ENCODE assay signal across 24 mouse cellular contexts in genomic region chr8:91241873-91242519, GRCm38 (mm10). TPM values are rescaled to one million over a fixed set of nuclear protein-coding genes. Genes with fewer than 3 reads are reported as not detected.
DNase-seq lines count a peak whose midpoint lies in the region; ATAC-seq and TF ChIP-seq lines count a peak whose summit lies in the region.
"Had no signal": no experiment of that assay in that cellular context is flagged by ENCODE, and none has a peak within 500 bp of the region (broad histone marks: within the 10 kb centered on the region; RNA-seq: fewer than 3 reads in every experiment).

No protein-coding gene starts in this region.

- no peak for DNase-seq in heart, postnatal 25 days (ENCODE audit: low spot score)
- DNase-seq in lung, postnatal 0 days (ENCODE audit: low spot score): no peak
- DNase-seq in lung, adult 18-20 months: no peak
- peak; percentile 34 for DNase-seq in brain, embryonic 14.5 days (ENCODE audit: low read depth)
- DNase-seq in spleen, postnatal 14 days (ENCODE audit: low spot score in 2 of 2): no peak
- DNase-seq in layer of hippocampus, adult 11-12 months (ENCODE audit: low spot score): no peak
- DNase-seq: adrenal gland, postnatal 10 days; B cell, adult 2 months; cerebellum, adult 11-12 months; cerebellum, adult 9-10 months; cerebellum, postnatal 25 days; gastrocnemius, postnatal 36 days; heart, adult 11 months; heart, postnatal 14 days had no signal

- TF ChIP-seq POLR2A in brain, embryonic 14.5 days (IDR thresholded peaks at IDR 0.05; ENCODE audit: borderline replicate concordance, extremely low read depth, insufficient read depth, insufficient read length, poor library complexity, severe bottlenecking): no peak

- WGBS in heart, embryonic 15.5 days: 59% methylated on average over 8 of the region's 8 CpGs
- WGBS in lung, postnatal 0 days: 44% methylated on average over 8 of the region's 8 CpGs
- 44% methylated on average over 8 of the region's 8 CpGs for WGBS in intestine, postnatal 0 days

- H3K4me1 ChIP-seq in heart, embryonic 15.5 days (replicated peaks): peaks cover 10% of the 10 kb centered on the region
- H3K4me1 ChIP-seq in lung, postnatal 0 days (ENCODE audit: insufficient read depth, low read depth, low read length): no peaks in the 10 kb centered on the region
- no peaks in the 10 kb centered on the region for H3K4me1 ChIP-seq in intestine, postnatal 0 days (replicated peaks; ENCODE audit: control insufficient read depth, insufficient read depth, low read length)
- H3K4me1 ChIP-seq: embryonic facial prominence, embryonic 15.5 days; hindbrain, embryonic 15.5 days had no signal

- H3K4me2 ChIP-seq in heart, embryonic 15.5 days: no peak overlapping the region
- no peak overlapping the region for H3K4me2 ChIP-seq in lung, postnatal 0 days (replicated peaks; ENCODE audit: low read depth, low read length)
- peak overlapping the region; percentile 37; the same call in 1 of the 2 replicates for H3K4me2 ChIP-seq in intestine, postnatal 0 days (replicated peaks; ENCODE audit: low read depth)
- H3K4me2 ChIP-seq: embryonic facial prominence, embryonic 15.5 days; forebrain, embryonic 15.5 days; hindbrain, embryonic 15.5 days had no signal

- H3K27ac ChIP-seq in heart, embryonic 15.5 days: no peak overlapping the region
- H3K27ac ChIP-seq in lung, postnatal 0 days (ENCODE audit: low read length): no peak overlapping the region
- H3K27ac ChIP-seq in intestine, postnatal 0 days (ENCODE audit: low read depth, low read length): no peak overlapping the region
- H3K27ac ChIP-seq: embryonic facial prominence, embryonic 15.5 days; forebrain, embryonic 10.5 days; forebrain, embryonic 15.5 days; heart, embryonic 10.5 days; hindbrain, embryonic 15.5 days had no signal

- intact Hi-C loops in heart, postnatal 25 days (cut with DNase I): no loop called here

- peak; percentile 29; the same call in 1 of the 2 replicates for TF ChIP-seq EP300 in lung, postnatal 0 days (IDR thresholded peaks at IDR 0.05)

- H3K4me3 ChIP-seq in heart, embryonic 15.5 days: no peak overlapping the region
- H3K4me3 ChIP-seq in lung, postnatal 0 days (ENCODE audit: low read depth, low read length): no peak overlapping the region
- H3K4me3 ChIP-seq in intestine, postnatal 0 days (ENCODE audit: low read depth, low read length): no peak overlapping the region
- H3K4me3 ChIP-seq: embryonic facial prominence, embryonic 15.5 days; erythroblast, embryonic 14.5 days; forebrain, embryonic 10.5 days; forebrain, embryonic 15.5 days; heart, embryonic 10.5 days; hindbrain, embryonic 15.5 days had no signal

- no peaks in the 10 kb centered on the region for H3K27me3 ChIP-seq in heart, embryonic 15.5 days
- no peaks in the 10 kb centered on the region for H3K27me3 ChIP-seq in lung, postnatal 0 days (replicated peaks; ENCODE audit: insufficient read depth, low read length)
- H3K27me3 ChIP-seq in intestine, postnatal 0 days (replicated peaks; ENCODE audit: control insufficient read depth, insufficient read depth, low read length): no peaks in the 10 kb centered on the region
- H3K27me3 ChIP-seq: embryonic facial prominence, embryonic 15.5 days; forebrain, embryonic 15.5 days; hindbrain, embryonic 15.5 days had no signal

- ATAC-seq in heart, embryonic 15.5 days (replicated peaks; ENCODE audit: insufficient number of reproducible peaks, insufficient read depth, low FRiP score, low read depth): 0 out of 2 replicates have a peak, but pooled peaks have one; percentile 31
- ATAC-seq in lung, postnatal 0 days: peak; percentile 32; the same call in 1 of the 2 replicates
- peak; percentile 84 for ATAC-seq in intestine, postnatal 0 days
- ATAC-seq: CD4-positive, CD25-positive, alpha-beta regulatory T cell, adult 4 months; forebrain, embryonic 15.5 days had no signal

- no peak for TF ChIP-seq CTCF in lung, postnatal 0 days (IDR thresholded peaks at IDR 0.05)
- TF ChIP-seq CTCF in brain, embryonic 14.5 days (IDR thresholded peaks at IDR 0.05; ENCODE audit: borderline replicate concordance, extremely low read depth, insufficient read depth, insufficient read length): no peak
- TF ChIP-seq CTCF in intestine, postnatal 0 days (IDR thresholded peaks at IDR 0.05; ENCODE audit: low read depth): no peak

- H3K9ac ChIP-seq in heart, embryonic 15.5 days: no peak overlapping the region
- no peak overlapping the region for H3K9ac ChIP-seq in lung, postnatal 0 days (replicated peaks; ENCODE audit: low read depth)
- no peak overlapping the region for H3K9ac ChIP-seq in intestine, postnatal 0 days (ENCODE audit: low read depth, low read length)
- H3K9ac ChIP-seq: embryonic facial prominence, embryonic 15.5 days; forebrain, embryonic 15.5 days; hindbrain, embryonic 15.5 days had no signal

- no peaks in the 10 kb centered on the region for H3K36me3 ChIP-seq in heart, embryonic 15.5 days
- H3K36me3 ChIP-seq in lung, postnatal 0 days (ENCODE audit: insufficient read depth, low read length): no peaks in the 10 kb centered on the region
- no peaks in the 10 kb centered on the region for H3K36me3 ChIP-seq in intestine, postnatal 0 days (ENCODE audit: control insufficient read depth, insufficient read depth)
- H3K36me3 ChIP-seq: embryonic facial prominence, embryonic 15.5 days; forebrain, embryonic 10.5 days; forebrain, embryonic 15.5 days; G1E; hindbrain, embryonic 15.5 days had no signal

- no peaks in the 10 kb centered on the region for H3K9me3 ChIP-seq in heart, embryonic 15.5 days (replicated peaks)
- H3K9me3 ChIP-seq in lung, postnatal 0 days (ENCODE audit: low read length): no peaks in the 10 kb centered on the region
- no peaks in the 10 kb centered on the region for H3K9me3 ChIP-seq in intestine, postnatal 0 days (ENCODE audit: control insufficient read depth)
- H3K9me3 ChIP-seq: embryonic facial prominence, embryonic 15.5 days; forebrain, embryonic 10.5 days; forebrain, embryonic 15.5 days; G1E; heart, embryonic 10.5 days; hindbrain, embryonic 15.5 days had no signal

RNA-seq across cellular contexts. Expression of gene Aktip, which starts 42.2 kb away (rescaled TPM):
- 45.2 and 47.5 TPM in 2 replicates for polyA plus RNA-seq in heart, embryonic 15.5 days (2015; fragmentation: Nextera tagmentation; extraction: Ambion mirVana)
- total RNA-seq in heart, postnatal 25 days (2021): 10 to 100 TPM; 50.4 to 52.5 TPM
- 65.1 and 65.6 TPM in 2 replicates for polyA plus RNA-seq in lung, postnatal 0 days (2015; fragmentation: Nextera tagmentation; extraction: Ambion mirVana)
- 72.0 and 78.0 TPM in 2 replicates for polyA plus RNA-seq in brain, embryonic 14.5 days (2012; rRNA removed)
- 29.1 and 29.9 TPM in 2 replicates for polyA plus RNA-seq in intestine, postnatal 0 days (2015; fragmentation: Nextera tagmentation; extraction: Ambion mirVana)
- polyA plus RNA-seq: erythroblast, embryonic 14.5 days had no signal

Comparison
In these comparisons a context has a peak if more than half of its experiments do, and no peak if none do; other contexts are left out.
1. ATAC-seq: peak in every context shown above with its lines; median percentile 84 in intestine, postnatal 0 days; 32 in lung, postnatal 0 days; 31 in heart, embryonic 15.5 days.